Mouse (Mus musculus): ENCODE measurements at regions not wholly inside any gene's neighbourhood (a gene's known extent, or its start where the extent isn't known, plus 50 kb on each side); places are given as distances from the start of the nearest gene placed in this dataset.
"Not testable (repeated sequence)": the region's sequence is repeated elsewhere in the genome, so short reads cannot be mapped to it uniquely, and the experiment has no call there.

DNA sequence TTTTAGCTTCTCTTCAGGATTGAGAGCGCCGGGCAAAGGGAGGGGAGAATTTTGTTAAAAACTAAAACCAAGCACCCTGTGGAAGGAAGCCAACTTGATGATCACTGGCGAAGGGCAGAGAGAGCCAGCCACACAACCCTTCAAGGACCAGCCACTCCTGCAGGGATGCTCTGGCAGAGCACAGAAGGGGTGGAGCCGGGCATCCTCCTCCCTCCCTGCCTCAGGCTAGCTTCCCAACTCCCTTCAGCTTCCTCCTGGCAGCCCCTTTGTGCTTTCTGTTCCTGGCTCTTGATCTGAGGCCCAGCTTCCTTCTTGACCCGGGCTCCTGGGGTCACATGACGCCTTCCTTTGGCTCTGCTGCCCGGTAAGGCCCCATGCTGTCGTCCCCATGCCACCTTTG lies 591.8 kb upstream of the Gm10131 start:
- no peak for DNase-seq

DNA sequence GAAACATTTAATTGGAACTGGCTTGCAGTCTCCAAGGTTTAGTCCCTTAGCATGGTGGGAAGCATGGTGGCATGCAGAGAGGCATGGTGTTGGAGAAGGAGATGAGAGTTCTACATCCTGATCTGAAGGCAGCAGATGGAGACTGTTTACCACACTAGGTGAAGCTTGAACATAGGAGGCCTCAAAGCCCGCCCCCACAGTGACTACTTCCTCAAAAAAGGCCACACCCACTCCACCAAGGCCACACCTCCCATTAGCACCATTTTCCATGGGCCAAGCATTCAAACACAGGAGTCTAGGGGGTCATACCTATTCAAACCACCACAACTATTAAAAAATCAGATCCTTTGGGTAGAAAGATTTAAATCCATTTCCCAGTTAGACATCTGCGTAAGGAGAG lies 591.3 kb upstream of the Gm10131 start:
- no peak for DNase-seq

DNA sequence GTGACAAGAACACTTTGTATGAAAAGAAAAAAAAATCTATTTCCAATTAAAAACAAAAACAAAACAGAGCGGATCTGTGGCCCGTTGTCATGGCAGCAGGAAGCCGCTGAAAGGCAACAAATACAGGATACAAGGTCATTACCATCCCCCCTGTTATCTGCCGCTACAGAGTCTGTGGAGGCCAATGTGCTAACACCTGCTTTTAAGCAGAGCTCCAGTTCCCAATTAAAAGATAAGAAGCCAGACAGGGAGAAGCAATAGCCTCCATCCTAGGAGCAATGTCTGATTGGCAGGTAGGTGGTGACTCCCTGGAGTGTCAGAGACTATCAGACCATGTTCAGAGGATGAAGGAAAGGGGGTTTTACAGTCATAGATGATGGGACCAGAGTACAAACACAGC lies 587.5 kb upstream of the Gm10131 start:
- no peak for DNase-seq

DNA sequence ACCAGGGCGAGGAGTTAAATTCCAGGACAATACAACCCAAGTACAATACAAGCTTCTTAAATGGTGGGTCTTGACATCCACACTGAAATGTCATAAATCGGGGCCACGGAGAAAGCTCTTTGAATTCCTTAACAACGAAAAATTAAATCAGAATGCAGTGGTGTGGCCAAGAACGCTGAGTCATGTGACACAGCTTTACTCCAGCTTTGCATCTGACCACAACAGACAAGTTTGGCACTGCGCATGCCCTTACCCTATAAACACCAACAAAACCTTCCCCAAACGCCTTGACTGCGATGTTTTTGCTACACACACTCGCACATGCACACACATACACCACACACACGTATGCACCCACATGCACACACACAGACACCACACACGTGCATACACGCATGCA lies 584.8 kb upstream of the Gm10131 start:
- DNase-seq: no peak

DNA sequence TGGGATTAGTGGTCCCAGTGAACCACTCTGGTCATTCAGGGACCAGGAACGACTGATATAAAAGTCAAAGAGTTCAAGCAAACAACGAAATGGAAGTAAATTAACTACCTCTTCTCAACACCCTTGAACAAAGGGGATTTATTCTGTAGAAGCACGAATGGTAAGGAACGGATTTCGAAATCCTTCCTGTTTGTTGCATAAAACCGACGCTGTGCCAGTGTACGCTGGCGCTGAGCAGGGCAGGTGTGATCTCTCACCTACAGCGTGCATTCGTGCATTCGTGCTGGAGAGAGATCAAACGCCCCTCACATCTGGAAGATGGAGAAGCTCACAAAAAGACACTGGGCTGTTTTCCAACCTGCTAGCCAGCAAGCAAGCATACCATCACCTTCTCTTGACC lies 581.1 kb upstream of the Gm10131 start:
- DNase-seq: no peak

DNA sequence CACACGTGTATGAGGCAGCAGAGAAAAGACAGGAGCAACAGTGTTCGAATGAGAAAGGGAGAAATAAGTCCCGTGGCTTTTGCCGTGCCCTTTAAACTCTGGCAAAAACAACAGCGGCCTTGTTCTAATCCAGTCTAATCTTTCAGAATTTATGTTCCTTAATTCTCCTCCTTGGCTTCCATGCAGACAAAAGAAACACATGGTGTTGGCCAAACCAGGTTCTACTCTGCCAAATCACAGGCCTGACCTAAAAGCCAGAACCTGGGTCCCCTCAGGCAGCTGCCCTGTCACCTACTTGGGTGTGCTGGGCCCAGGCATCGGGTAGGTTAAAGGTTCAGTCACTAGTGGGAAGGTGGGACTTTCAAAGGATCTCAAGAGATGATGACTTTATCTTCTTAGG lies 580.2 kb upstream of the Gm10131 start:
- no peak for DNase-seq

DNA sequence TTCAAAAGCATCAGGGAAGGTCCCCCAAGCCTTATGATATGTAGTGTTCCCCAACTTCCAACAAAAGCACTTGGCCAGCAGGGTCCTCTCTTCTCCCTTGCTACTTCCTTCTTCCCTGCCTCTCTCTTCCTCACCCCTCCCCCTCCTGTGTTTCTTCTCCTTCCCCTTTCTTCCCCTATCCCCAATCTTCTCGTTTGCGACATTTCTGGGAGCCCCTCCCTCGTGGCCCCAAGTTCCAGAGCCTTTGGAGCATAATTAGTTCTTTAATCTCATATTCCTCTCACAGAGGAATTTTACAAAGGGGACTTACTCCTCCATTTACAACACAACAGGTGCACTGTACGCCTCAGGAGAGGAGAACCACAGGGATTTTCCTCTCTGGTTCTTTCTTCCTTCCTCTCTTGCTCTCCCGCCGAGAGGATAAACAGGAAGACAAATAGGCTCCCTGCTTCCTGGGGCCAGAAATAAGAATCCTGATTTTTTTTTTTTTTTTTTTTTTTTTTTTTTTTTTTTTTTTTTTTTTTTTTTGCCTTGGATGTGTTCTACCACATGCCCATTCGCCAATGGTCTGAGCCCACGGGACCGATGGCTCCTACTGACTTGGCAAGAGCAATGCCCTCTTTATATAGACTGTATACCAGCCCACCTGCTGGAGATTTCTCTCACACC lies 578.4 kb upstream of the Gm10131 start:
- no peak for DNase-seq

DNA sequence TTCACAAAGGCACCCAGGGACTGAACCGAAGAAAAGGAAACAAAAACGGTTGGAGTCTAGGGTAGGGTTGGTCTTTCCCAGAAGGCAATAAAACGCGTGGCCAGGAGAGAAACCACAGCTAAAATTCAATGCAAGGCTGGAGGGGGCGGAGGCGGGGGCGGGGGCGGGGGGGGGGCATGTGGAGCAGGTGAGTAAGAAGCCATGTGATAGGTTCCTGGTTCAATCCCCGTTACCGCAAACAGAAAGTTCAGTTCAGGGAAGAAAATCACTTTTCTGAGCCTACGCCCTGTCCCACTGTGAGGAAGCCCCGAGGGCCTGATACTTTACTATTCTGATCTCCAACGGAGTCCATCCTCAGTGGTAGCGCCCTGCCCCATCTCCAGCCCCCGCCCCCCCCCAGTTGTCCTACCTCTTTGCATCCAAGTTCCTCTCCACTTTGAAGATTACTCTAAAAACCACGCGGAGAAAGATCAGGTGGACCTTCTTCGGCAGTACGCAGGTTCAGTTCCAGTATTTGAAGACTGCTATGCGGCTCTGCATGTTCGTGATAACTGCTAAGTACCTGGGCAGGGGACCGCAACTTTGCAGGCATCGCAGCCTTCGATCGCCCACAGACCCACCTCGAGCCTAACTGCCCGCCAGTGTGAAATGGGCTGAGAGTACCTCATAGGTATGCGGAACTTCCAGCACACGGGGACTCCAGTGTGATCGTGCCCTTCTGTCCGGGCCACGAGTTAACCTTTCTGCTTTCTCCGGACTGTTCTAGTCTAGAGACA lies 577.7 kb upstream of the Gm10131 start:
- no peak for DNase-seq

DNA sequence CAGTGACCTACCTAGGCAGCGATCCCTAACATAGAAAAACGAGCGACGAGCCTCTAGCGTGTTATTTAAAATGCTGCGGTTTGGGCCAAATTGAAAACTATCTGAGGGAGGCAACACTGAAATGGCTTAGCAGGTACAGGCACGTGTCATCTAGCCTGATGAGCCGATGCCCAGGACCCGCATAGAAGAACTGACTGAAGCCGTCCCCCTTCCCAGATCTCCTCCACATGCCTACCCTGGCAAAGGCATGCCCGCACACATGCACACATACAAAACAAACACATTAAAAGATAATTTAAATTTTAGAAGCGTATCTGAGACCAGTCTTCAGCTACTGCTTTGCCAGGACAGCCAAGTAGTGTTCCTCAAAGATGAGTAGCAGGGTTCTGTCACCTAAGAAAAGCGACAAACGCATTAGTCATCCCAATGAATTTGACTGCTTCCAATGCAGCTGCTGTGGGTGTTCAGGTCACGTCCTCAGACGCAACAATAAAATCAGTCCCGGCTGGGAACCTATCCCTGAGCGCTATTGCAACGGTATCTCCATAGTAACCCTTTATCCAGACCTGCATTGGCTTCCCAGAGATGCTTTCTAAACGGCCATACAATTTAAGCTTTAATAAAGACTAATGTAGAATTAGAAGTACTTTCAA lies 577.0 kb upstream of the Gm10131 start:
- no peak for DNase-seq

DNA sequence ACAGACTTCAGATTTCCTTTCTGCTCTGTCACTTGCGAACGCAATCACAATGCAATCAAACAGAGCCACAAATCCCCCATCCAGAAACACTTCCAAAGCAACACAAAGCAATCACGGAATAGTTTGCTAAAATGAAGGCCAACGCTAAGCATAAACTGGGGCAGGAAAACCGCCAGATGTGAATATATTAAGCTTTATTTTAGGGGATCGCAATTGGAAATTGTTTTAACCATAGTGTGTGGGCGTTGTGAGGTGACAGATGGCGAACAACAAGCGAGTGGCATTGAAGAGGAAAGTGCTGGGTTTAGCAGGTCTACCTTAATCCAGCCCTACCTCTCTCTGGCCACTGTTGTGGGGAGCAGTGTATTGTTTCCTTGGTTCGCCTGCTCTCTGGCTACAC lies 574.8 kb upstream of the Gm10131 start:
- no peak for DNase-seq

DNA sequence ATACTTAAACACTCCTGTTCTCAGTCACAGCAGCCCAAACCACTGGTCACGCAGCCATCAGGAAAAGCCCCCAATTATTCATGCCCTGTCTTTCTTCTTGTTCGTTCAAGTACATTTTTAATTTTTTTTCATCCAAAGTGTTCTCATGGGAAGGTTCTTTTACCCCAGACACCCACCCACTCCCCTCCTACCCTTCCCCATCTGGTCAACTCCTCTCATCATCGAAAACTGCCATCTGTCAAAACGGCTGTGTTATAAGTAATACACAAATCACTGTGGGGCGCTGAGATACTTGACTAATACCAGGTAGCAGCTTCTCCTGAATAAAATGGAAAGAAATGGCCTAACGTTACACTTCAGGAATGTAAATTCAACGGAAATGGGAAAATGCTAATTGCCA lies 573.1 kb upstream of the Gm10131 start:
- DNase-seq: no peak

DNA sequence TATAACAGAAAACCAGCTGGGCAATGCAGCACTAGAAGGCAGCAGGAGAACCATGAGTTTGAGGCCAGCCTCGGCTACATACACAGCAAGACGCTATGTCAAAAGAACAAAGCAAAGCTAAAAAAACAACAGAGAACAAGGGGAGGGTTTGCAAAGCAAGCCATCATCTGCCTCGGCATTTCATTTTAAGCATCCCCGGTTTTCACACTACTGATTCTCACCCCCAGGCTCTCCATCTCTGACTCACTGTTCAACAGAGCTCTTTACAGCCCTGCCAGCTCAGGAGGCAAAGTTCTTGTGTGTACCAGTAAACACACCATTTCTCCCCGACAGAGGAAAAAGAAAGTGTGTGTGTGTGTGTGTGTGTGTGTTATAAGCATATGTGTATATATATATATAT lies 571.6 kb upstream of the Gm10131 start:
- no peak for DNase-seq

DNA sequence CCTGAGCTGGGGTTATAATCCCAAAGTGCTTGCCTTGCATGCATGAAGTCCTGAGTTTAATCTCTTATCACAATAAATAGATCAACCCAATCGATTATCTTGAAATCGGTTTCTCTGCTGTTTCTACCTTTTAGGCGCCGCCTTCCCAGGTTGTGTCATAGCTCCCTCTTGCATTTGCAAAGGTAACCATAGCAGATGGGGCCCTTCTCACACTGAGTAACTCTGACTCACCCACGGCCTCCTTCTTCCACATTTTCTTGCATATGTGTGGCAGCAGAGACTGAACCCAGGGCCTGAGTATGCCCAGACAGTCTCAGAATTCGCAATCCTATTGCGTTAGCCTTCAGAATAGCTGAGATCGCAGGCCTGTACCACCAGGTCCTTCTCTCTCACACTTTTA lies 570.7 kb upstream of the Gm10131 start:
- no peak for DNase-seq

DNA sequence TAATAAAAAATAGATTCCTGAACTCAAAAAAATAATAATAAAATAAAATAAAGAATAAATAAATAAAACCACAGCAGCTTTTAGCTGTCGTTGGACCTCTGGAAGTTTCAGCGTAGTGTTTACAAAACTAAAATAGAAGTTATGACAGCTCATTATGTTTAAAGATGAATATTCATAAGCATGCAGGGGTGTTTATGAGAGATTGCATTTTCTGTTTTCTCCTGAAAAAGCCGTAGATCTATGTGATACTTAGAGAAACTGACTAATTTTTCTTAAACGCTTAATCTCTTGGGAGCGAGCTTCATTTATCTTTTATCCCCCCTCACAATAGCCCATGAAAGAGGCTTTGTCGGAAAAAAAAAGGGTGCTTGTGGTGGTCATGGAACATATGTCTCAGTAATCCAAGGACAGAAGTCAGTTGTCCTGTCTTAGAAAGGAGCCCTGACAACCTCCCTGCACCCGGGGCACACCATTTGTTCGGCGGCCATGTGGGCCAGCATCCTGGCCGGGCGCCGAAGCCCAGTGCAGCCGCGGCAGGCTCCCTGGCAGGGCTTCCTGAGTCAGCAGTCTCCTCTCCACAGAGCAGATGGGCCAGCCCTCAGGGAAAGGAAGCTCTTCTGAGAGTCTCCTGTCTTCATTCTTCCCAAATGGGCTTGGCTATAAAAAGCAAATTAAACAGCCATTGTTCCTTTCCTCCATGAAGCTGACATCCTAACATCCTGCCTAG lies 568.2 kb upstream of the Gm10131 start:
- DNase-seq: peak; percentile 55

DNA sequence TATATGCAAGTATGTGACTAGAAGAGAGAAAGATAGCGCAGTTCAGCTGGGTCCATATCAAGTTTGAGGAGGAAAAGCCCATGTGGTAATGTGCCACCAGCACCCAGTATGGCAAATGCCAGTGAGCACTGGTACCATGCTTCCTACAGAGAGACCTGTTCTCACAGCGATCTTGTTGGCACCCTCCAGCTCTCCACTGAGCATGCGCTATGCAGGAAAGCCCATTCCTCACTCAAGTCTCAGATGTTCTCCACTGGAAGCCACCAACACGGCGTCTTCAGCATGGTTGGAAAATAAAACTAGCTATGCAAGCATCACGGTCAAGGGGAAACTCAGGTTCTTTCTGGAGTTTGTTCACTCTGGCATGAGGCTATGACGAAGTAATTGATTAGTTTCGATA lies 567.3 kb upstream of the Gm10131 start:
- DNase-seq: no peak

DNA sequence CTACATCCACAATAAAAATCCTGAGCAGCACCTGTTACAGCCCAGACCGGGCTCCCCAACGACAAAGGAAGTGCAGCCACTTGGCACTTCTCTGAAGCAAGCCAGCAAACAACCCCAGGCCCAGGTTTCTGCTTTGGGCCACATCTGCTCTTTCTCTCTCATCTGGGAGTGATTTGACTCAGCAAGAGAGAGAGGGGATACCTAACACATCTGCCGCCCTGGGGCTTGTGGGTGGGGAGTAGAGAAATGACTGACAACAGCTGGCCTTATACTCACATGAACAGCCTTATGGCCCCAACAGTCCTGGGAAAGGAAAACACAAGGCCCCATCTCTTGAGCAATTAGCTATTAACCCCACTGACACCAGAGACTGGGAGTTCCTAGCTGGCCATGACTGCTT lies 560.2 kb upstream of the Gm10131 start:
- DNase-seq: no peak

DNA sequence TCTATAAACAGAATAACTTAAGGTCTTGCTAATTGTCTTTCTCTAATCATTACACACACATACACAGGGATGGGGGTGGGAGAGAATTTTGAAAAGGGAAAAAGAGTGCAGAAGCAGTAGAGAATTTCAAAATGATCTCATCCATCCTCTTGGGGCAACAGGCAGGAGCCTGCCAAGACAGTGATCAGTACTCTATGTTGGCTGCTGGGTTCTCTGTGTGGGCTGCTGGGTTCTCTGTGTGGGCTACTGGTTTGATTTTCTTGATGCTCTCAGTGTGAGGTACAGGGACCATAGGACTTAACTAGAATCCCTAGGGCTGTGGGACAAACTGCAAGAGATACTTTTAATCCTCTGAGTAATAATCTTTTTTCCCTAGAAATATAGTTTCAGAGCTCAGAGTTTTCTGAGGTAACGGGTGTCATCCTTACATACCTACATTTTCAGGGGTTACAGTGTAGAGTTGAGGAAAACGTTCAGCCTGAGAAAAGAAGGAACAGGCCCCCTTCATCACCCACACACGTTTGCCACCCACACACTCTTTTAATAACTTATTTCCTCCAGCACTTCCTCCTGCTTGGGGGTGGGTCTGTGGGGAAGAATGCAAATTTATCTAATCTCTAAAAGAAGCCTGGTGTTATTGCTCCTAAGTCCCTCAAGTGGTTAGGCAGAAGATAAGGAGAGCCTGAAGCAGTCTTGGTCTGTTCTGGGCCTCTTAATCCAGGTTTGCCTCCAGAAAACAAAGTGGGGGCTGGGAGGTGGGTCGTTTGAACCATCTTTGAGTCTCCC lies 559.6 kb upstream of the Gm10131 start:
- DNase-seq: no peak

DNA sequence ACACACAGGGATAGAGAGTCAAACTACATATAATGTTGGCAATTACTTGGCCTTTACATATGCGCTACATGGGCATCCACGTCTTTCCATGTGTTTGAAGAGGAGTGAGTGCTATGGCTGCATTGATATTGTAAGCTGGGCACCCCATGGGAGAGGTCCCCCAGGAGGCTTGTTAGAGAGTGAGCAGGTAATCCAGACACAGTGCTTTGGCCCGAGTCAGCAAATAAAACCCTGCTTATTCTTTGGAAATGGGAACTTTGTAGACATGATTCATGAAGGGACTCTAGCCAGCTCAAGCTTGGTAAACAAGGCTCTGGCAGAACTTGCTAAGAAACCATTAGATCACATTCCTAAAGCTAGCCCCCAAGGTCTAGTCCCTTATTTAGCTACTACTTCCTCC lies 557.6 kb upstream of the Gm10131 start:
- no peak for DNase-seq

DNA sequence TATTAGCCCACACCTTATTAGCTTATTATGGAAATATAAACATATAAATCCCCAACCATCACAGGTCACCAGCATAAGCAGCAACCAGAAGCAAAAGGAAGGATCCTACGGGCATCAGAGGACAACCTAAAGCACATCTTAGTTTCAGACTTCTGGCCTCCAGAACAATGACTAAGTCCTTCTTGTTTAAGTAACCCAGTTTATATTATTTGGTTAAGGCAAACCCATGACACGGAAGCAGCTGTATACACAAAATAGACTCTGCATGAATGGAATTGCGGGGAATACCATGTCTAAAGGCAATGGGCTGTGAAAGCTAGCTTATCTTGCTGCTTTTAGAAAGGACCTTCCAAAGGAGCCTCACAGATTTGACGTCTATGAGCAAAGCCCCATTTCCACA lies 552.9 kb upstream of the Gm10131 start:
- no peak for DNase-seq

DNA sequence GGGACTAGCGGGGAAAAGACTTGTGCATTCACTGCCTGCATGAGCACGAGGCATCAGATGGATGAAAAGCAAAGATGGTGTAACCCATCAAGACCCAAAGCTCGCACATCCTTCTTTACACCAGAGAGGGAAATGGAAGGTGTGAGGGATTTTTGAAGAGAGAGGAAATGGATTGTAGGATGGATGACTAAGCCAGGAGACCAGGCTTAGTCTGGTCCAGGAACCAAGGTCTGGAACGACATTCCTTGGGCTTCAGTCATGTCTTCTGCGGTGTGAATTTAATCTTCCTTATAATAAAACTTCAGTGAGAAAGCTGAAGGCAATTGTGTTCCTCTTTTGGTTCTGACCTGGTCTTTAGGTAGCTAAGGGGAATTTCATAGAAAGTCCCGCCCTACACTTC lies 551.0 kb upstream of the Gm10131 start:
- DNase-seq: no peak

DNA sequence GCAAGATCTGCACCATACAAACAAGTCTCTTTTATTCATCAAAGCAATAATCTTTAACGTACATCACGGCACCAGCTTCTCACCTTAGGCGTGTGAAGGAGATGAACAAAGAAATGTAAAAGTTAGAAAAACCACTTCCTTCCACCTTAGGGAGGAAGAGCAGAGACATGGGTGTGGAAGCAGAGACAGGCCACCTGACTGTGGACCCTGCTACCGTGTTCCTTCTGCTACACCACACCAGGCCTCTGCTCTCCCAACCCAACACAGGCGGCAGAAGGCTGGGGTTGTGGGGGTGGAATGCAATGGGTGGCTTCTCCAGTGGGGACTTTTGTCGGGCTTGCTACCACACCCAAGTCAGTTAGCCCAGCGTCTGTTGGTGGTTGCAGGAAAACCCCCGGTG lies 540.2 kb upstream of the Gm10131 start:
- no peak for DNase-seq

DNA sequence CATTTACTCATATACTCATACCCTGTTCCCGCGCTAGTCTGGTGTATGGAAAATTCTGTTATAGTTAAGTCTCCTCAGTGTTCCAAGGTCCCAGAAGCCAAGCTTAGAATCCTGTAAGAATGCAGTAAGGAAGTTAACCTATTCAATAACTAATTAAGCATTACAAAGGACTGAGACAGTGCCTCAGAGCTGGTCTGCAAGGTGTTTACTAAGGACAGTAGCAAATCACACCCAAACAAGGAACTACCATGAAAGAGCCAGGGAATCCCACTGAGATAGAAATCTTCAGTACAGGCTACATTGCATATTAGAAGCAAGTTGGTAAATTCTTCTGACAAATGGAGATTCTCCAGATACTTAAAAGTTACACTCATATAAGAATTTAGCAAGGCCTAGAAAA lies 516.7 kb upstream of the Gm10131 start:
- not testable (repeated sequence) for DNase-seq
